Comparison of ENCODE assay signal across 8 mouse cellular contexts in genomic region chr7:126861429-126862130, GRCm38 (mm10). TPM values are rescaled to one million over a fixed set of nuclear protein-coding genes. Genes with fewer than 3 reads are reported as not detected.
A peak's percentile ranks its signal among the peaks of the same experiment; 100 is the strongest.
DNase-seq lines count a peak whose midpoint lies in the region; ATAC-seq and TF ChIP-seq lines count a peak whose summit lies in the region.

Hirip3 (plus strand) TSS chr7:126861972.

- peak within 1 kb of the TSS; percentile 59 for H3K27ac ChIP-seq in heart, embryonic 12.5 days (ENCODE audit: poor library complexity, severe bottlenecking)
- H3K27ac ChIP-seq in kidney, postnatal 0 days, result peak within 1 kb of the TSS; percentile 70
- peak within 1 kb of the TSS; percentile 67; the same call in 1 of the 2 replicates for H3K27ac ChIP-seq in liver, embryonic 11.5 days (ENCODE audit: low read depth, low read length)
- H3K27ac ChIP-seq in stomach, embryonic 14.5 days (ENCODE audit: low read length), result peak within 1 kb of the TSS; percentile 58

- peaks cover 23% of the 10 kb centered on the region for H3K79me3 ChIP-seq in C2C12 (ENCODE audit: low read depth)

- H3K4me2 ChIP-seq in heart, embryonic 12.5 days, result peak within 1 kb of the TSS; percentile 93
- H3K4me2 ChIP-seq in kidney, postnatal 0 days (ENCODE audit: low read length), result peak within 1 kb of the TSS; percentile 76
- H3K4me2 ChIP-seq in liver, embryonic 11.5 days, result peak within 1 kb of the TSS; percentile 73
- H3K4me2 ChIP-seq in stomach, embryonic 14.5 days (replicated peaks; ENCODE audit: low read depth, low read length), result peak within 1 kb of the TSS; percentile 90

- peak; percentile 98 for DNase-seq in brain, embryonic 14.5 days (ENCODE audit: low read depth)
- peak; percentile 97 for DNase-seq in kidney, postnatal 0 days (ENCODE audit: low spot score)
- DNase-seq in liver, embryonic 11.5 days (ENCODE audit: low spot score), result peak; percentile 98
- peak; percentile 93 for DNase-seq in naive thymus-derived CD4-positive, alpha-beta T cell, adult 2 months (ENCODE audit: low read depth)

- peaks cover 54% of the 10 kb centered on the region for H3K36me3 ChIP-seq in C2C12 (ENCODE audit: control insufficient read depth, insufficient read depth)
- peaks cover 79% of the 10 kb centered on the region for H3K36me3 ChIP-seq in erythroblast, embryonic 14.5 days (ENCODE audit: control insufficient read depth)
- peaks cover 67% of the 10 kb centered on the region for H3K36me3 ChIP-seq in heart, embryonic 12.5 days
- H3K36me3 ChIP-seq in kidney, postnatal 0 days (ENCODE audit: insufficient read depth, low read length), result peaks cover 32% of the 10 kb centered on the region
- H3K36me3 ChIP-seq in liver, embryonic 11.5 days (ENCODE audit: control insufficient read depth, insufficient read depth, low read length), result peaks cover 34% of the 10 kb centered on the region
- peaks cover 34% of the 10 kb centered on the region for H3K36me3 ChIP-seq in stomach, embryonic 14.5 days (ENCODE audit: control insufficient read depth, insufficient read depth, low read length)

- H3ac ChIP-seq in C2C12 (ENCODE audit: control insufficient read depth, insufficient read length, low read depth), result peak within 1 kb of the TSS; percentile 86

- H3K4me3 ChIP-seq in C2C12 (ENCODE audit: insufficient read depth, poor library complexity, severe bottlenecking), result peak within 1 kb of the TSS; percentile 64
- peak within 1 kb of the TSS; percentile 75 for H3K4me3 ChIP-seq in erythroblast, embryonic 14.5 days (replicated peaks)
- peak within 1 kb of the TSS; percentile 66 for H3K4me3 ChIP-seq in heart, embryonic 12.5 days
- peak within 1 kb of the TSS; percentile 51 for H3K4me3 ChIP-seq in kidney, postnatal 0 days (replicated peaks; ENCODE audit: low read depth, low read length)
- peak within 1 kb of the TSS; percentile 79 for H3K4me3 ChIP-seq in liver, embryonic 11.5 days (ENCODE audit: low read depth, low read length)
- H3K4me3 ChIP-seq in stomach, embryonic 14.5 days (ENCODE audit: low read depth, low read length), result peak within 1 kb of the TSS; percentile 56

- peak within 1 kb of the TSS; percentile 79 for H3K9ac ChIP-seq in heart, embryonic 12.5 days
- peak within 1 kb of the TSS; percentile 61 for H3K9ac ChIP-seq in kidney, postnatal 0 days (ENCODE audit: low read depth, low read length)
- peak within 1 kb of the TSS; percentile 80 for H3K9ac ChIP-seq in liver, embryonic 11.5 days (ENCODE audit: low read depth, low read length)
- peak within 1 kb of the TSS; percentile 71 for H3K9ac ChIP-seq in stomach, embryonic 14.5 days (replicated peaks; ENCODE audit: low read depth, low read length)

- H3K79me2 ChIP-seq in C2C12 (ENCODE audit: control insufficient read depth, insufficient read depth), result peaks cover 43% of the 10 kb centered on the region

- WGBS in heart, embryonic 12.5 days, result 2% methylated on average over 42 of the region's 42 CpGs
- 1% methylated on average over 42 of the region's 42 CpGs for WGBS in kidney, postnatal 0 days
- under 1% methylated on average over 42 of the region's 42 CpGs for WGBS in liver, embryonic 11.5 days
- 2% methylated on average over 42 of the region's 42 CpGs for WGBS in stomach, embryonic 14.5 days

- peaks cover 3% of the 10 kb centered on the region; the same call in 1 of the 2 replicates for H3K9me3 ChIP-seq in erythroblast, embryonic 14.5 days (ENCODE audit: control insufficient read depth, low read length)
- no peaks in the 10 kb centered on the region for H3K9me3 ChIP-seq in heart, embryonic 12.5 days (replicated peaks)
- no peaks in the 10 kb centered on the region for H3K9me3 ChIP-seq in kidney, postnatal 0 days (replicated peaks; ENCODE audit: low read length)
- H3K9me3 ChIP-seq in liver, embryonic 11.5 days (ENCODE audit: control insufficient read depth, low read length), result no peaks in the 10 kb centered on the region
- no peaks in the 10 kb centered on the region for H3K9me3 ChIP-seq in stomach, embryonic 14.5 days (ENCODE audit: control insufficient read depth, low read depth, low read length)

- H3K4me1 ChIP-seq in erythroblast, embryonic 14.5 days (ENCODE audit: control insufficient read depth), result peaks cover 45% of the 10 kb centered on the region
- peaks cover 26% of the 10 kb centered on the region for H3K4me1 ChIP-seq in heart, embryonic 12.5 days (replicated peaks)
- H3K4me1 ChIP-seq in kidney, postnatal 0 days (replicated peaks; ENCODE audit: insufficient read depth, low read length), result peaks cover 8% of the 10 kb centered on the region; the same call in 1 of the 2 replicates
- H3K4me1 ChIP-seq in liver, embryonic 11.5 days (replicated peaks; ENCODE audit: control insufficient read depth, insufficient read depth, low read length), result peaks cover 23% of the 10 kb centered on the region
- peaks cover 18% of the 10 kb centered on the region for H3K4me1 ChIP-seq in stomach, embryonic 14.5 days (ENCODE audit: control insufficient read depth, insufficient read depth, low read length)

- TF ChIP-seq CTCF in C2C12 (IDR thresholded peaks at IDR 0.05; ENCODE audit: control insufficient read depth, insufficient read depth, insufficient read length), result no peak
- TF ChIP-seq CTCF in brain, embryonic 14.5 days (IDR thresholded peaks at IDR 0.05; ENCODE audit: borderline replicate concordance, extremely low read depth, insufficient read depth, insufficient read length), result no peak
- TF ChIP-seq CTCF in kidney, postnatal 0 days (IDR thresholded peaks at IDR 0.05; ENCODE audit: low read depth), result no peak

- H3K27me3 ChIP-seq in C2C12 (ENCODE audit: control insufficient read depth, insufficient read depth, insufficient read length), result no peaks in the 10 kb centered on the region
- H3K27me3 ChIP-seq in erythroblast, embryonic 14.5 days (ENCODE audit: control insufficient read depth), result no peaks in the 10 kb centered on the region
- no peaks in the 10 kb centered on the region for H3K27me3 ChIP-seq in heart, embryonic 12.5 days (replicated peaks)
- H3K27me3 ChIP-seq in kidney, postnatal 0 days (ENCODE audit: insufficient read depth, low read length), result no peaks in the 10 kb centered on the region
- no peaks in the 10 kb centered on the region for H3K27me3 ChIP-seq in liver, embryonic 11.5 days (replicated peaks; ENCODE audit: control insufficient read depth, insufficient read depth, low read length)
- H3K27me3 ChIP-seq in stomach, embryonic 14.5 days (ENCODE audit: control insufficient read depth, insufficient read depth, low read length), result no peaks in the 10 kb centered on the region

- peak; percentile 91 for ATAC-seq in heart, embryonic 12.5 days (ENCODE audit: insufficient number of reproducible peaks, low FRiP score)
- ATAC-seq in kidney, postnatal 0 days (replicated peaks; ENCODE audit: low FRiP score, low read depth), result peak; percentile 91
- peak; percentile 91 for ATAC-seq in liver, embryonic 11.5 days (replicated peaks; ENCODE audit: low FRiP score)
- ATAC-seq in stomach, embryonic 14.5 days (ENCODE audit: insufficient number of reproducible peaks, insufficient read depth, low FRiP score, low read depth), result peak; percentile 92

- TF ChIP-seq POLR2A in brain, embryonic 14.5 days (IDR thresholded peaks at IDR 0.05; ENCODE audit: borderline replicate concordance, extremely low read depth, insufficient read depth, insufficient read length, poor library complexity, severe bottlenecking), result peak; percentile 57; the same call in 1 of the 2 replicates

TF ChIP-seq in C2C12, 6 proteins besides CTCF, POLR2A, EP300 and RAD21:
- TF ChIP-seq MAX (IDR thresholded peaks at IDR 0.05), result peak; percentile 16
- no peak for TF ChIP-seq MYOD1 (IDR thresholded peaks at IDR 0.05; ENCODE audit: control insufficient read depth, insufficient read length, low read depth)

RNA-seq across cellular contexts. Expression of gene Hirip3, which starts in this region (rescaled TPM):
- 53.9 TPM for polyA plus RNA-seq in C2C12 (2012; fragmentation: generic; extraction: Trizol)
- 48.6 and 65.1 TPM in 2 replicates for polyA plus RNA-seq in brain, embryonic 14.5 days (2012; rRNA removed)
- 24.2 and 26.7 TPM in 2 replicates for polyA plus RNA-seq in erythroblast, embryonic 14.5 days (2012)
- 18.0 and 22.5 TPM in 2 replicates for polyA plus RNA-seq in heart, embryonic 12.5 days (2016; fragmentation: Nextera tagmentation; extraction: Ambion mirVana)
- polyA plus RNA-seq in kidney, postnatal 0 days (2015; fragmentation: Nextera tagmentation; extraction: Ambion mirVana), result 16.3 and 20.5 TPM in 2 replicates
- 17.3 and 24.6 TPM in 2 replicates for polyA plus RNA-seq in liver, embryonic 11.5 days (2014; fragmentation: Nextera tagmentation; extraction: Ambion mirVana)
- polyA plus RNA-seq in stomach, embryonic 14.5 days (2014; fragmentation: Nextera tagmentation; extraction: Ambion mirVana), result 20.2 and 21.2 TPM in 2 replicates

Comparison
In these comparisons a context has a peak if more than half of its experiments do, and no peak if none do; other contexts are left out.
1. Peak in every context shown above with its lines: DNase-seq, ATAC-seq, H3K4me3 ChIP-seq and H3K27ac ChIP-seq.